Mouse (Mus musculus) bone marrow macrophage, adult 2 months (primary cell): ENCODE data around the gene Nebl.

Experiments used
- CTCF ChIP-seq: IDR thresholded peaks from 2 replicates; pipeline ENCODE4 v1.5.1; 2012; ENCODE audit warnings: low read depth, mild to moderate bottlenecking, low read length, moderate library complexity
- POLR2A ChIP-seq: IDR thresholded peaks from 2 replicates; pipeline ENCODE4 v1.6.1; 2012; ENCODE audit warnings: mild to moderate bottlenecking, low read depth, low read length, borderline replicate concordance

- TF ChIP-seq CTCF (no peak), POLR2A (no peak)
These were observed 404.7 kb downstream of the Nebl start for GRCm38 (mm10) chr2:17326590-17326989.
